Mouse (Mus musculus) lung, embryonic 14.5 days (tissue): ENCODE results near the gene Rhoa. TPM values are rescaled to one million over a fixed set of nuclear protein-coding genes. Genes with fewer than 3 reads are reported as not detected.

ENCODE experiments used
- ATAC-seq: fragments of 200-750 bp; cut with Nextera tagmentation; 2 replicates; pipeline ENCODE4 v1.8.0; 2017; ENCODE audit warnings: mild to moderate bottlenecking, moderate TSS enrichment, moderate library complexity; ENCODE audit not compliant: insufficient read depth
- DNase-seq: peaks from one replicate; pipeline ENCODE4 v3.0.0-alpha.2; 2015
- H3K27ac ChIP-seq: fragments of 300-500 bp; sonication (generic); 2 replicates; pipeline ENCODE4 v1.5.1; 2014; ENCODE audit warnings: low read depth, mild to moderate bottlenecking, moderate library complexity
- H3K27me3 ChIP-seq: fragments of 300-500 bp; sonication (generic); 2 replicates; pipeline ENCODE4 v1.6.1; 2014; ENCODE audit warnings: low read length, control low read depth; ENCODE audit not compliant: insufficient read depth
- H3K36me3 ChIP-seq: fragments of 300-500 bp; sonication (generic); 2 replicates; pipeline ENCODE4 v1.6.1; 2014; ENCODE audit warnings: control low read depth; ENCODE audit not compliant: insufficient read depth
- H3K4me1 ChIP-seq: fragments of 300-500 bp; sonication (generic); 2 replicates; pipeline ENCODE4 v1.6.1; 2014; ENCODE audit warnings: antibody characterized with exemption, control low read depth; ENCODE audit not compliant: insufficient read depth
- H3K4me2 ChIP-seq: fragments of 300-500 bp; sonication (generic); 2 replicates; pipeline ENCODE4 v1.6.1; 2014; ENCODE audit warnings: mild to moderate bottlenecking
- H3K4me3 ChIP-seq: fragments of 300-500 bp; sonication (generic); 2 replicates; pipeline ENCODE4 v1.5.1; 2014; ENCODE audit warnings: low read depth, low read length
- H3K9ac ChIP-seq: fragments of 300-500 bp; sonication (generic); 2 replicates; pipeline ENCODE4 v1.6.1; 2014
- H3K9me3 ChIP-seq: fragments of 300-500 bp; sonication (generic); 2 replicates; pipeline ENCODE4 v1.6.1; 2016; ENCODE audit warnings: low read depth, low read length, control low read depth
- CTCF ChIP-seq: IDR thresholded peaks from 2 replicates; pipeline ENCODE4 v1.5.1; 2016; ENCODE audit warnings: antibody characterized with exemption, low read depth
- WGBS: fragments of 180-500 bp; shearing (Covaris S2); extraction: QIAGEN DNeasy Blood & Tissue Kit; methylation state at CpG from one replicate; pipeline ENCODE4 v1.1.7; 2014; 5-methylcytosine and 5-hydroxymethylcytosine counted together
- polyA plus RNA-seq: library from polyadenylated mRNA; unstranded; fragments of >200 nt; fragmentation: Nextera tagmentation; extraction: Ambion mirVana; gene quantifications from 2 replicates; pipeline ENCODE4 v1.2.1, GENCODE M21; 2014

Rhoa gene
- polyA plus RNA-seq, 1 experiment from 2014 or later: 332 TPM

- no peak overlapping the region for H3K4me2 ChIP-seq
- H3K27ac ChIP-seq: no peak overlapping the region
- WGBS: 86% methylated on average over 1 of the region's 1 CpGs
- H3K36me3 ChIP-seq: peaks cover 45% of the 10 kb centered on the region
- no peaks in the 10 kb centered on the region for H3K27me3 ChIP-seq
- H3K4me3 ChIP-seq: no peak overlapping the region
- no peaks in the 10 kb centered on the region for H3K9me3 ChIP-seq
- no peak for DNase-seq
- H3K4me1 ChIP-seq: no peaks in the 10 kb centered on the region
- H3K9ac ChIP-seq: no peak overlapping the region
- ATAC-seq: no peak
- no peak for TF ChIP-seq CTCF
Measured at GRCm38 (mm10) chr9:108324784-108325183, 18.9 kb downstream of the Rhoa start.

- H3K9me3 ChIP-seq: no peaks in the 10 kb centered on the region
- 97% methylated on average over 2 of the region's 2 CpGs for WGBS
- peaks cover 49% of the 10 kb centered on the region for H3K36me3 ChIP-seq
- no peak for DNase-seq
- no peak overlapping the region for H3K4me2 ChIP-seq
- H3K27me3 ChIP-seq: no peaks in the 10 kb centered on the region
- no peak overlapping the region for H3K9ac ChIP-seq
- no peak for ATAC-seq
- H3K4me3 ChIP-seq: no peak overlapping the region
- H3K4me1 ChIP-seq: no peaks in the 10 kb centered on the region
- H3K27ac ChIP-seq: no peak overlapping the region
- TF ChIP-seq CTCF: no peak
Measured at GRCm38 (mm10) chr9:108325811-108326210, 19.9 kb downstream of the Rhoa start.

- no peaks in the 10 kb centered on the region for H3K9me3 ChIP-seq
- no peak overlapping the region for H3K9ac ChIP-seq
- peak overlapping the region; percentile 96 for H3K27ac ChIP-seq
- DNase-seq (no peak), ATAC-seq (no peak)
- TF ChIP-seq CTCF: no peak
- no peaks in the 10 kb centered on the region for H3K27me3 ChIP-seq
- WGBS: 67% methylated on average over 10 of the region's 10 CpGs
- H3K4me2 ChIP-seq: peak overlapping the region; percentile 85
- H3K36me3 ChIP-seq: peaks cover 51% of the 10 kb centered on the region
- H3K4me1 ChIP-seq: peaks cover 3% of the 10 kb centered on the region
- H3K4me3 ChIP-seq: peak overlapping the region; percentile 81; the same call in 1 of the 2 replicates
Measured at GRCm38 (mm10) chr9:108337848-108338550, 32.1 kb downstream of the Rhoa start.

- WGBS: 30% methylated on average over 6 of the region's 6 CpGs
Measured at GRCm38 (mm10) chr9:108338551-108338885, 32.6 kb downstream of the Rhoa start.

GRCm38 (mm10) chr9:108338886-108339781 lies 33.2 kb downstream of the Rhoa start, which contains the start of gene Gpx1:
Gene Gpx1, plus strand, starts transcription at chr9:108338903.
- Histone ChIP-seq H3K36me3 (peaks cover 40% of the 10 kb centered on the region), H3K9me3 (no peaks in the 10 kb centered on the region), H3K9ac (peak within 1 kb of the TSS; percentile 87), H3K4me2 (peak within 1 kb of the TSS; percentile 85), H3K4me1 (peaks cover 3% of the 10 kb centered on the region), H3K27me3 (no peaks in the 10 kb centered on the region), H3K27ac (peak within 1 kb of the TSS; percentile 96), H3K4me3 (peak within 1 kb of the TSS; percentile 81)
- ATAC-seq (peak; percentile 97), DNase-seq (peak; percentile 97)
- no peak for TF ChIP-seq CTCF
- under 1% methylated on average over 49 of the region's 49 CpGs for WGBS

More at GRCm38 (mm10) chr9:108338551-108338885, 32.6 kb downstream of the Rhoa start:
- Histone ChIP-seq H3K27ac (peak overlapping the region; percentile 96), H3K36me3 (peaks cover 46% of the 10 kb centered on the region), H3K27me3 (no peaks in the 10 kb centered on the region), H3K9ac (peak overlapping the region; percentile 87), H3K4me2 (peak overlapping the region; percentile 85), H3K4me1 (peaks cover 3% of the 10 kb centered on the region), H3K9me3 (no peaks in the 10 kb centered on the region), H3K4me3 (peak overlapping the region; percentile 81)
- TF ChIP-seq CTCF: no peak
- ATAC-seq (peak; percentile 13), DNase-seq (no peak)

GRCm38 (mm10) chr9:108339886-108340257 lies 33.9 kb downstream of the Rhoa start:
- 8% methylated on average over 20 of the region's 20 CpGs for WGBS
- Histone ChIP-seq H3K9ac (peak overlapping the region; percentile 87), H3K4me2 (peak overlapping the region; percentile 85), H3K27ac (peak overlapping the region; percentile 96), H3K4me1 (peaks cover 3% of the 10 kb centered on the region), H3K4me3 (peak overlapping the region; percentile 81), H3K9me3 (no peaks in the 10 kb centered on the region), H3K27me3 (no peaks in the 10 kb centered on the region), H3K36me3 (peaks cover 32% of the 10 kb centered on the region)
- peak; percentile 27 for DNase-seq
- TF ChIP-seq CTCF: no peak
- no peak for ATAC-seq
